22 mouse cellular contexts compared by ENCODE assay signal in genomic region chrX:104707935-104708334, GRCm38 (mm10). TPM values are rescaled to one million over a fixed set of nuclear protein-coding genes. Genes with fewer than 3 reads are reported as not detected.
DNase-seq lines count a peak whose midpoint lies in the region; ATAC-seq and TF ChIP-seq lines count a peak whose summit lies in the region.
"Had no signal": no experiment of that assay in that cellular context is flagged by ENCODE, and none has a peak within 500 bp of the region (broad histone marks: within the 10 kb centered on the region; RNA-seq: fewer than 3 reads in every experiment).

No protein-coding gene starts in this region.

- H3K79me2 ChIP-seq in C2C12 (ENCODE audit: control insufficient read depth, insufficient read depth): no peaks in the 10 kb centered on the region
- H3K79me2 ChIP-seq in myocyte (ENCODE audit: control insufficient read depth, insufficient read depth): no peaks in the 10 kb centered on the region

- WGBS in embryonic facial prominence, embryonic 14.5 days: 62% methylated on average over 2 of the region's 2 CpGs
- 83% methylated on average over 2 of the region's 2 CpGs for WGBS in embryonic facial prominence, embryonic 10.5 days

- no peak for ATAC-seq in embryonic facial prominence, embryonic 14.5 days (ENCODE audit: low read depth)
- ATAC-seq: activated CD4-positive, CD25-positive, alpha-beta regulatory T cell, adult 4 months; CD4-positive, CD25-positive, alpha-beta regulatory T cell, adult 4 months; Patski had no signal

- DNase-seq in embryonic facial prominence, embryonic 14.5 days (ENCODE audit: low spot score): peak; percentile 4
- DNase-seq in embryonic facial prominence, embryonic 10.5 days (ENCODE audit: low spot score): no peak
- no peak for DNase-seq in frontal cortex, postnatal 25 days (ENCODE audit: low spot score in 2 of 2)
- no peak for DNase-seq in cerebellum, adult 9-10 months
- DNase-seq: adrenal gland, adult 2 months; adrenal gland, adult 8-10 months; adrenal gland, postnatal 10 days; adrenal gland, postnatal 14 days; adrenal gland, postnatal 25 days; adrenal gland, postnatal 36 days; B cell, adult 2 months; cerebellum, adult 11 months; cerebellum, adult 11-12 months; cerebellum, adult 18-20 months; cerebellum, adult 2 months had no signal

- no peaks in the 10 kb centered on the region for H3K4me1 ChIP-seq in embryonic facial prominence, embryonic 14.5 days (ENCODE audit: control insufficient read depth, insufficient read depth, low read length)
- no peaks in the 10 kb centered on the region for H3K4me1 ChIP-seq in embryonic facial prominence, embryonic 10.5 days

- TF ChIP-seq CTCF in C2C12 (IDR thresholded peaks at IDR 0.05; ENCODE audit: control insufficient read depth, insufficient read depth, insufficient read length): no peak

- no peak for TF ChIP-seq POLR2A in myocyte (IDR thresholded peaks at IDR 0.05; ENCODE audit: insufficient read length, low read depth)

- H3K27ac ChIP-seq in embryonic facial prominence, embryonic 14.5 days (replicated peaks; ENCODE audit: low read depth, low read length): no peak overlapping the region
- no peak overlapping the region for H3K27ac ChIP-seq in embryonic facial prominence, embryonic 10.5 days (replicated peaks)

- no peak overlapping the region for H3K4me3 ChIP-seq in embryonic facial prominence, embryonic 14.5 days (ENCODE audit: low read depth, low read length)
- no peak overlapping the region for H3K4me3 ChIP-seq in embryonic facial prominence, embryonic 10.5 days
- H3K4me3 ChIP-seq in C2C12 (ENCODE audit: insufficient read depth, poor library complexity, severe bottlenecking) (no peak overlapping the region), myocyte (no peak overlapping the region)

- H3ac ChIP-seq in C2C12 (ENCODE audit: control insufficient read depth, insufficient read length, low read depth): no peak overlapping the region
- no peak overlapping the region for H3ac ChIP-seq in myocyte (ENCODE audit: control insufficient read depth, insufficient read length)

- no peaks in the 10 kb centered on the region for H3K36me3 ChIP-seq in embryonic facial prominence, embryonic 14.5 days (ENCODE audit: control insufficient read depth, insufficient read depth, low read length)
- H3K36me3 ChIP-seq in embryonic facial prominence, embryonic 10.5 days (replicated peaks): no peaks in the 10 kb centered on the region
- H3K36me3 ChIP-seq in C2C12 (ENCODE audit: control insufficient read depth, insufficient read depth) (no peaks in the 10 kb centered on the region), myocyte (ENCODE audit: control insufficient read depth, insufficient read depth) (no peaks in the 10 kb centered on the region)
- H3K36me3 ChIP-seq: G1E had no signal

- no peak overlapping the region for H3K9ac ChIP-seq in embryonic facial prominence, embryonic 14.5 days (ENCODE audit: low read depth, low read length)

- H3K4me2 ChIP-seq in embryonic facial prominence, embryonic 14.5 days (ENCODE audit: low read depth, low read length): no peak overlapping the region
- no peak overlapping the region for H3K4me2 ChIP-seq in myocyte (ENCODE audit: low read depth)

- 0 out of 2 replicates have a peak, but pooled peaks cover 3% of the 10 kb centered on the region for H3K27me3 ChIP-seq in embryonic facial prominence, embryonic 14.5 days (replicated peaks; ENCODE audit: control insufficient read depth, insufficient read depth, low read length)
- peaks cover 33% of the 10 kb centered on the region for H3K27me3 ChIP-seq in embryonic facial prominence, embryonic 10.5 days (replicated peaks; ENCODE audit: low read depth, poor library complexity, severe bottlenecking)
- H3K27me3 ChIP-seq in C2C12 (ENCODE audit: control insufficient read depth, insufficient read depth, insufficient read length): no peaks in the 10 kb centered on the region
- no peaks in the 10 kb centered on the region for H3K27me3 ChIP-seq in myocyte (ENCODE audit: control insufficient read depth, insufficient read depth, insufficient read length)
- H3K27me3 ChIP-seq: CH12.LX had no signal

- H3K79me3 ChIP-seq in C2C12 (ENCODE audit: low read depth): no peaks in the 10 kb centered on the region

- no peaks in the 10 kb centered on the region for H3K9me3 ChIP-seq in embryonic facial prominence, embryonic 14.5 days (ENCODE audit: control insufficient read depth, low read length)
- H3K9me3 ChIP-seq in embryonic facial prominence, embryonic 10.5 days: no peaks in the 10 kb centered on the region
- H3K9me3 ChIP-seq: G1E had no signal

TF ChIP-seq in C2C12, 6 proteins besides CTCF, POLR2A, EP300 and RAD21:
- no peak for TF ChIP-seq MAX (IDR thresholded peaks at IDR 0.05)
- TF ChIP-seq USF1 (IDR thresholded peaks at IDR 0.05; ENCODE audit: low read depth): no peak
- TF ChIP-seq MYOG (IDR thresholded peaks at IDR 0.05; ENCODE audit: control insufficient read depth, extremely low read depth, insufficient read length): no peak
- no peak for TF ChIP-seq FOSL1 (IDR thresholded peaks at IDR 0.05; ENCODE audit: insufficient read depth, low read length, poor library complexity, severe bottlenecking)
- TF ChIP-seq CEBPB (IDR thresholded peaks at IDR 0.05; ENCODE audit: low read depth): no peak
- peak; percentile 52 for TF ChIP-seq MYOD1 (IDR thresholded peaks at IDR 0.05; ENCODE audit: control insufficient read depth, insufficient read length, low read depth)

TF ChIP-seq in myocyte, 11 proteins besides CTCF, POLR2A, EP300 and RAD21:
- TF ChIP-seq TCF12 (IDR thresholded peaks at IDR 0.05; ENCODE audit: insufficient read depth, poor library complexity, severe bottlenecking) (no peak), SRF (IDR thresholded peaks at IDR 0.05; ENCODE audit: control insufficient read depth, insufficient read length, low read depth) (no peak), E2F4 (IDR thresholded peaks at IDR 0.05; ENCODE audit: insufficient read depth) (no peak), POLR2AphosphoS2 (IDR thresholded peaks at IDR 0.05; ENCODE audit: insufficient read length, low read depth) (no peak), MYOD1 (IDR thresholded peaks at IDR 0.05; ENCODE audit: control insufficient read depth in 1 of 3, insufficient read length in 2 of 3, low read depth in 2 of 3) (peak; percentile 56 to 83 (median 56)), CEBPB (IDR thresholded peaks at IDR 0.05; ENCODE audit: insufficient read depth, poor library complexity, severe bottlenecking) (no peak), USF1 (IDR thresholded peaks at IDR 0.05; ENCODE audit: low read depth) (no peak)
TF ChIP-seq in myocyte: peak in this region for 1.

RNA-seq across cellular contexts. Expression of gene Zdhhc15, which starts 37.1 kb away (rescaled TPM):
- 12.3 and 15.7 TPM in 2 replicates for polyA plus RNA-seq in embryonic facial prominence, embryonic 14.5 days (2014; fragmentation: Nextera tagmentation; extraction: Ambion mirVana)
- 11.6 and 12.0 TPM in 2 replicates for polyA plus RNA-seq in embryonic facial prominence, embryonic 10.5 days (2016; fragmentation: Nextera tagmentation; extraction: Ambion mirVana)
- polyA plus RNA-seq in C2C12 (2012; fragmentation: generic; extraction: Trizol): 0.57 TPM
- 0.56 TPM for polyA plus RNA-seq in myocyte (2012; fragmentation: generic; extraction: Trizol)
- polyA plus RNA-seq: G1E had no signal
